Mouse (Mus musculus) cerebellum, adult 9-11 months (tissue): ENCODE measurements at regions not wholly inside any gene's neighbourhood (a gene's known extent, or its start where the extent isn't known, plus 50 kb on each side); places are given as distances from the start of the nearest gene placed in this dataset.

Experiments used
- DNase-seq: peaks from one replicate; pipeline ENCODE4 v3.0.0; 2022

DNA sequence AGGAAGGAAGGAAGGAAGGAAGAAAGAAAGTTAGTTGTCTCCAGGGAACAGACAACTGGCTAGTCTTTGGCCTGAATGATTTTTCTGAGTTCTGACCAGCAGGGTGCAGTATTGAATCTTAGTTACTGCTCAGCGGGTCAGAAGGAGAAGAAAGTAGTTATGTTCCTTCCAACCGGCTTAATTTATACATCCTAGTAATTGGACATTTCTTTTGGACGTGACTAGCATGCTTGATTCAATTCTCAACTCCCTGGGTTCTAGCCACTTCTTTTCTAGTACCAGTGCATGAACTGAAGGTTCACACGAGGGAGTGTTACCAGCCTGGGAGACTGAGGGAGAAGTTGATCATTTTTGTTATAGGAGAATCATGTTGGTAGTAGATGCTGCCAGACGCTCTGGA lies 269.1 kb upstream of the 4930452B06Rik start:
- no peak for DNase-seq
